Mouse (Mus musculus): ENCODE data around the gene Ecel1. TPM values are rescaled to one million over a fixed set of nuclear protein-coding genes. Genes with fewer than 3 reads are reported as not detected.

Gene Ecel1
- polyA plus RNA-seq, 1 experiment, result not detected

- TF ChIP-seq CTCF (IDR thresholded peaks at IDR 0.05; ENCODE audit: borderline replicate concordance, insufficient read depth, low read length), result no peak
- TF ChIP-seq POLR2A (IDR thresholded peaks at IDR 0.05; ENCODE audit: low read depth, low read length), result no peak
- H3K4me1 ChIP-seq (ENCODE audit: control insufficient read depth, insufficient read depth, low read length), result no peaks in the 10 kb centered on the region
Observed at GRCm38 (mm10) chr1:87151286-87151685, 5.0 kb downstream of the Ecel1 start.

GRCm38 (mm10) chr1:87149422-87149821, 6.9 kb downstream of the Ecel1 start:
- Histone ChIP-seq H3K4me3 (ENCODE audit: insufficient read depth, low read length) (no peak overlapping the region), H3K4me1 (ENCODE audit: control insufficient read depth, insufficient read depth, low read length) (no peaks in the 10 kb centered on the region), H3K27ac (ENCODE audit: insufficient read depth, low read length) (no peak overlapping the region)
- no peak for TF ChIP-seq POLR2A (IDR thresholded peaks at IDR 0.05; ENCODE audit: low read depth, low read length)
- TF ChIP-seq CTCF (IDR thresholded peaks at IDR 0.05; ENCODE audit: borderline replicate concordance, insufficient read depth, low read length), result no peak

More at GRCm38 (mm10) chr1:87151286-87151685, 5.0 kb downstream of the Ecel1 start:
- H3K27ac ChIP-seq (ENCODE audit: insufficient read depth, low read length), result no peak overlapping the region
- no peak overlapping the region for H3K4me3 ChIP-seq (ENCODE audit: insufficient read depth, low read length)

GRCm38 (mm10) chr1:87143141-87143540, 13.2 kb downstream of the Ecel1 start:
- Histone ChIP-seq H3K27ac (ENCODE audit: insufficient read depth, low read length) (no peak overlapping the region), H3K4me1 (ENCODE audit: control insufficient read depth, insufficient read depth, low read length) (no peaks in the 10 kb centered on the region), H3K4me3 (ENCODE audit: insufficient read depth, low read length) (no peak overlapping the region)
- no peak for TF ChIP-seq POLR2A (IDR thresholded peaks at IDR 0.05; ENCODE audit: low read depth, low read length)

- Histone ChIP-seq H3K27ac (ENCODE audit: insufficient read depth, low read length) (no peak overlapping the region), H3K4me1 (ENCODE audit: control insufficient read depth, insufficient read depth, low read length) (no peaks in the 10 kb centered on the region), H3K4me3 (ENCODE audit: insufficient read depth, low read length) (no peak overlapping the region)
- no peak for TF ChIP-seq CTCF (IDR thresholded peaks at IDR 0.05; ENCODE audit: borderline replicate concordance, insufficient read depth, low read length)
- no peak for TF ChIP-seq POLR2A (IDR thresholded peaks at IDR 0.05; ENCODE audit: low read depth, low read length)
Observed at GRCm38 (mm10) chr1:87142456-87142855, 13.9 kb downstream of the Ecel1 start.

- Histone ChIP-seq H3K27ac (ENCODE audit: insufficient read depth, low read length) (no peak overlapping the region), H3K4me3 (ENCODE audit: insufficient read depth, low read length) (no peak overlapping the region), H3K4me1 (ENCODE audit: control insufficient read depth, insufficient read depth, low read length) (no peaks in the 10 kb centered on the region)
- TF ChIP-seq CTCF (IDR thresholded peaks at IDR 0.05; ENCODE audit: borderline replicate concordance, insufficient read depth, low read length), result no peak
- TF ChIP-seq POLR2A (IDR thresholded peaks at IDR 0.05; ENCODE audit: low read depth, low read length), result no peak
Observed at GRCm38 (mm10) chr1:87141550-87141949, 14.8 kb downstream of the Ecel1 start.

- Histone ChIP-seq H3K4me3 (ENCODE audit: insufficient read depth, low read length) (no peak overlapping the region), H3K4me1 (ENCODE audit: control insufficient read depth, insufficient read depth, low read length) (no peaks in the 10 kb centered on the region), H3K27ac (ENCODE audit: insufficient read depth, low read length) (no peak overlapping the region)
- TF ChIP-seq CTCF (IDR thresholded peaks at IDR 0.05; ENCODE audit: borderline replicate concordance, insufficient read depth, low read length) (no peak), POLR2A (IDR thresholded peaks at IDR 0.05; ENCODE audit: low read depth, low read length) (no peak)
Observed at GRCm38 (mm10) chr1:87131803-87132202, 24.5 kb downstream of the Ecel1 start.

- Histone ChIP-seq H3K4me3 (ENCODE audit: insufficient read depth, low read length) (no peak overlapping the region), H3K4me1 (ENCODE audit: control insufficient read depth, insufficient read depth, low read length) (no peaks in the 10 kb centered on the region), H3K27ac (ENCODE audit: insufficient read depth, low read length) (no peak overlapping the region)
- TF ChIP-seq POLR2A (IDR thresholded peaks at IDR 0.05; ENCODE audit: low read depth, low read length) (no peak), CTCF (IDR thresholded peaks at IDR 0.05; ENCODE audit: borderline replicate concordance, insufficient read depth, low read length) (no peak)
Observed at GRCm38 (mm10) chr1:87127206-87128030, 28.9 kb downstream of the Ecel1 start.

- H3K4me3 ChIP-seq (ENCODE audit: insufficient read depth, low read length), result no peak within 1 kb of the TSS
- no peak within 1 kb of the TSS for H3K27ac ChIP-seq (ENCODE audit: insufficient read depth, low read length)
- no peak for TF ChIP-seq CTCF (IDR thresholded peaks at IDR 0.05; ENCODE audit: borderline replicate concordance, insufficient read depth, low read length)
- no peak for TF ChIP-seq POLR2A (IDR thresholded peaks at IDR 0.05; ENCODE audit: low read depth, low read length)
- H3K4me1 ChIP-seq (ENCODE audit: control insufficient read depth, insufficient read depth, low read length), result no peaks in the 10 kb centered on the region
Observed at GRCm38 (mm10) chr1:87124673-87125072, 31.6 kb downstream of the Ecel1 start, which contains the start of gene Akp3. TSS of gene Akp3 (plus strand) at chr1:87124973.

GRCm38 (mm10) chr1:87114784-87115183, 41.5 kb downstream of the Ecel1 start:
- Histone ChIP-seq H3K4me3 (ENCODE audit: insufficient read depth, low read length) (no peak overlapping the region), H3K4me1 (ENCODE audit: control insufficient read depth, insufficient read depth, low read length) (peaks cover 4% of the 10 kb centered on the region), H3K27ac (ENCODE audit: insufficient read depth, low read length) (no peak overlapping the region)
- TF ChIP-seq POLR2A (IDR thresholded peaks at IDR 0.05; ENCODE audit: low read depth, low read length) (no peak), CTCF (IDR thresholded peaks at IDR 0.05; ENCODE audit: borderline replicate concordance, insufficient read depth, low read length) (no peak)

- no peak overlapping the region for H3K4me3 ChIP-seq (ENCODE audit: insufficient read depth, low read length)
- TF ChIP-seq POLR2A (IDR thresholded peaks at IDR 0.05; ENCODE audit: low read depth, low read length) (no peak), CTCF (IDR thresholded peaks at IDR 0.05; ENCODE audit: borderline replicate concordance, insufficient read depth, low read length) (no peak)
- H3K27ac ChIP-seq (ENCODE audit: insufficient read depth, low read length), result no peak overlapping the region
- H3K4me1 ChIP-seq (ENCODE audit: control insufficient read depth, insufficient read depth, low read length), result peaks cover 4% of the 10 kb centered on the region
Observed at GRCm38 (mm10) chr1:87111719-87112354, 44.5 kb downstream of the Ecel1 start.
